Mouse (Mus musculus) lung, adult 2 months (tissue): ENCODE data around the gene Swi5.

Source experiments
- CTCF ChIP-seq: fragments of 200-500 bp; IDR thresholded peaks from 2 replicates; pipeline ENCODE4 v1.5.1; 2011; ENCODE audit warnings: mild to moderate bottlenecking, low read length, control low read depth; ENCODE audit not compliant: insufficient read depth
- POLR2A ChIP-seq: fragments of 200-500 bp; IDR thresholded peaks from 2 replicates; pipeline ENCODE4 v1.6.1; 2011; ENCODE audit warnings: low read depth, mild to moderate bottlenecking, control low read depth, low read length, borderline replicate concordance; ENCODE audit errors: extremely low read depth

- no peak for TF ChIP-seq CTCF
- no peak for TF ChIP-seq POLR2A
Measured at GRCm38 (mm10) chr2:32305668-32306067, 17.8 kb upstream of the Swi5 start.
